ENCODE assay signal across 22 mouse cellular contexts in the genomic region with DNA sequence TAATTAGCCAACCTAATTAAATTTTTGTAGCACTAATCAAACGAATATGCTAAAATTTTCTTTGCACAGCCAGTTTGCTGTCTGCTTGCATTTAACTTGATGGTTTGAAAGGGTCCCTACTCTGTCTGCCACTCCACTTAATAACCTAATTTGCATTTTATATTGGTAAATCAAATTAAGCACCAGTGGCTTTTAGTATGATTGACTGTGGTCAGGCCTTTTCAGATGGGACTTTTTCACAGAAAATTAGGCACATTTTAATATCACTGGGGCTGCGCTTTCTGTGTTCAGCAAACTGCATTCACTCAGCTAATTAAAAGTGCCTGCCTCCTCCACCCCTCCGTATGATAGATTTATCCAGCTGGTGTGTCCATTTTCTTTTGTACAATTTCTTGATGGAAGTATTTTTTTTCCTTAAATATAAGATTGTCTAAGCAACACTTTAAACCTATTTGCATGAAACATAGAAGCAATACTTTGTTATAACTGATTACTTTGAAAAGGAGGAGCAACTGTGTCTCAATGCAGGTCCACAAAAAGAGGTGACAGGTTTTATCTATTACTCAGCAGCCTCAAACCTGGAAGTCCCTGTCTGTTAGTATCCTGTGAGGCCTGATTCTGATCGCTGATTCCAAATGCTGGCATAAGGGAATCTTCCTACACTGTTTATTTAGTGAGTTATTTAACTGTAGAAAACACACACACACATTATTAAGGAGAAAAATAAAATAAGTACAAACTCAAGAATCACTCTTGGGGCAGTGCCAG.
DNase-seq lines count a peak whose midpoint lies in the region; ATAC-seq lines count a peak whose summit lies in the region.
"Had no signal": no experiment of that assay in that cellular context is flagged by ENCODE, and none has a peak within 500 bp of the region (broad histone marks: within the 10 kb centered on the region; RNA-seq: fewer than 3 reads in every experiment).

No protein-coding gene starts in this region.

- H3K4me3 ChIP-seq in forebrain, embryonic 11.5 days (ENCODE audit: low read depth, low read length) = no peak overlapping the region
- H3K4me3 ChIP-seq in forebrain, embryonic 10.5 days = no peak overlapping the region
- no peak overlapping the region for H3K4me3 ChIP-seq in hindbrain, embryonic 12.5 days
- no peak overlapping the region for H3K4me3 ChIP-seq in midbrain, embryonic 14.5 days (replicated peaks; ENCODE audit: low read depth, low read length)
- H3K4me3 ChIP-seq in kidney, embryonic 16.5 days (ENCODE audit: low read length) = no peak overlapping the region
- H3K4me3 ChIP-seq: heart, embryonic 10.5 days; liver, embryonic 15.5 days; megakaryocyte, embryonic 14.5 days had no signal

- no peaks in the 10 kb centered on the region for H3K27me3 ChIP-seq in forebrain, embryonic 11.5 days (ENCODE audit: control insufficient read depth, insufficient read depth, low read length)
- peaks cover 5% of the 10 kb centered on the region; the same call in 1 of the 2 replicates for H3K27me3 ChIP-seq in forebrain, embryonic 10.5 days (ENCODE audit: poor library complexity, severe bottlenecking)
- H3K27me3 ChIP-seq in hindbrain, embryonic 12.5 days = no peaks in the 10 kb centered on the region
- H3K27me3 ChIP-seq in midbrain, embryonic 14.5 days (ENCODE audit: control insufficient read depth, insufficient read depth, low read length) = no peaks in the 10 kb centered on the region
- H3K27me3 ChIP-seq in kidney, embryonic 16.5 days (ENCODE audit: insufficient read depth, low read length) = no peaks in the 10 kb centered on the region
- H3K27me3 ChIP-seq: liver, embryonic 15.5 days; megakaryocyte, embryonic 14.5 days had no signal

- no peak for DNase-seq in forebrain, embryonic 11.5 days (ENCODE audit: low spot score)
- DNase-seq in forebrain, embryonic 10.5 days (ENCODE audit: extremely low spot score, low spot score) = no peak
- DNase-seq in midbrain, embryonic 14.5 days = peak; percentile 36
- DNase-seq in retina, embryonic 14.5 days (ENCODE audit: low spot score) = peak; percentile 42
- no peak for DNase-seq in gastrocnemius, postnatal 25 days
- DNase-seq in testis, postnatal 10 days (ENCODE audit: low spot score) = no peak
- DNase-seq: adrenal gland, adult 8-10 months; cerebellum, adult 11-12 months; cerebellum, postnatal 36 days; gastrocnemius, postnatal 14 days; heart, postnatal 10 days; kidney, adult 8-10 months; thymus, postnatal 25 days had no signal

- ATAC-seq in forebrain, embryonic 11.5 days (replicated peaks; ENCODE audit: low FRiP score) = peak; percentile 90
- peak; percentile 92 for ATAC-seq in hindbrain, embryonic 12.5 days (ENCODE audit: low FRiP score)
- peak; percentile 79 for ATAC-seq in midbrain, embryonic 14.5 days (ENCODE audit: low FRiP score, low TSS enrichment)
- ATAC-seq in kidney, embryonic 16.5 days (ENCODE audit: low FRiP score, low TSS enrichment) = no peak
- ATAC-seq: CD4-positive, CD25-positive, alpha-beta regulatory T cell, adult 4 months; inflammation-experienced regulatory T-cells, adult 6 months; lung, postnatal 0 days had no signal

- H3K27ac ChIP-seq in forebrain, embryonic 11.5 days (ENCODE audit: low read depth, low read length) = no peak overlapping the region; the same call in 1 of the 2 replicates
- H3K27ac ChIP-seq in forebrain, embryonic 10.5 days = no peak overlapping the region
- no peak overlapping the region for H3K27ac ChIP-seq in hindbrain, embryonic 12.5 days
- H3K27ac ChIP-seq in midbrain, embryonic 14.5 days (replicated peaks; ENCODE audit: low read depth, low read length) = no peak overlapping the region
- no peak overlapping the region for H3K27ac ChIP-seq in kidney, embryonic 16.5 days (ENCODE audit: low read length)
- H3K27ac ChIP-seq: heart, embryonic 10.5 days; liver, embryonic 15.5 days had no signal

- no peak overlapping the region for H3K4me2 ChIP-seq in forebrain, embryonic 11.5 days (ENCODE audit: low read depth, low read length, severe bottlenecking)
- no peak overlapping the region for H3K4me2 ChIP-seq in hindbrain, embryonic 12.5 days (replicated peaks)
- no peak overlapping the region for H3K4me2 ChIP-seq in midbrain, embryonic 14.5 days (ENCODE audit: low read length)
- no peak overlapping the region for H3K4me2 ChIP-seq in kidney, embryonic 16.5 days (replicated peaks; ENCODE audit: low read depth, low read length)
- H3K4me2 ChIP-seq: liver, embryonic 15.5 days had no signal

- H3K9me3 ChIP-seq in forebrain, embryonic 11.5 days (ENCODE audit: control insufficient read depth, low read length) = no peaks in the 10 kb centered on the region
- no peaks in the 10 kb centered on the region for H3K9me3 ChIP-seq in forebrain, embryonic 10.5 days
- H3K9me3 ChIP-seq in hindbrain, embryonic 12.5 days (replicated peaks) = no peaks in the 10 kb centered on the region
- H3K9me3 ChIP-seq in midbrain, embryonic 14.5 days (ENCODE audit: control insufficient read depth, low read length) = no peaks in the 10 kb centered on the region
- no peaks in the 10 kb centered on the region for H3K9me3 ChIP-seq in kidney, embryonic 16.5 days (ENCODE audit: low read length)
- H3K9me3 ChIP-seq: G1E; heart, embryonic 10.5 days; liver, embryonic 15.5 days; megakaryocyte, embryonic 14.5 days had no signal

- 41% methylated on average over 4 of the region's 4 CpGs for WGBS in forebrain, embryonic 11.5 days
- 64% methylated on average over 4 of the region's 4 CpGs for WGBS in forebrain, embryonic 10.5 days
- WGBS in hindbrain, embryonic 12.5 days = 62% methylated on average over 4 of the region's 4 CpGs
- 57% methylated on average over 4 of the region's 4 CpGs for WGBS in midbrain, embryonic 14.5 days
- 70% methylated on average over 4 of the region's 4 CpGs for WGBS in kidney, embryonic 16.5 days

- no peak overlapping the region for H3K9ac ChIP-seq in forebrain, embryonic 11.5 days (ENCODE audit: low read length)
- no peak overlapping the region for H3K9ac ChIP-seq in hindbrain, embryonic 12.5 days
- no peak overlapping the region for H3K9ac ChIP-seq in midbrain, embryonic 14.5 days (replicated peaks; ENCODE audit: low read length)
- H3K9ac ChIP-seq in kidney, embryonic 16.5 days (replicated peaks; ENCODE audit: low read length) = no peak overlapping the region
- H3K9ac ChIP-seq: liver, embryonic 15.5 days had no signal

- H3K36me3 ChIP-seq in forebrain, embryonic 11.5 days (ENCODE audit: control insufficient read depth, insufficient read depth, low read length) = no peaks in the 10 kb centered on the region
- H3K36me3 ChIP-seq in forebrain, embryonic 10.5 days (replicated peaks) = no peaks in the 10 kb centered on the region
- H3K36me3 ChIP-seq in hindbrain, embryonic 12.5 days = no peaks in the 10 kb centered on the region
- H3K36me3 ChIP-seq in midbrain, embryonic 14.5 days (ENCODE audit: control insufficient read depth, insufficient read depth, low read length) = no peaks in the 10 kb centered on the region
- H3K36me3 ChIP-seq in kidney, embryonic 16.5 days (ENCODE audit: insufficient read depth, low read length) = no peaks in the 10 kb centered on the region
- H3K36me3 ChIP-seq: G1E; heart, embryonic 10.5 days; liver, embryonic 15.5 days had no signal

- H3K4me1 ChIP-seq in forebrain, embryonic 11.5 days (replicated peaks; ENCODE audit: control insufficient read depth, insufficient read depth, low read length) = no peaks in the 10 kb centered on the region
- H3K4me1 ChIP-seq in forebrain, embryonic 10.5 days = no peaks in the 10 kb centered on the region
- H3K4me1 ChIP-seq in hindbrain, embryonic 12.5 days = no peaks in the 10 kb centered on the region
- H3K4me1 ChIP-seq in midbrain, embryonic 14.5 days (ENCODE audit: control insufficient read depth, insufficient read depth, low read length) = no peaks in the 10 kb centered on the region
- H3K4me1 ChIP-seq in kidney, embryonic 16.5 days (ENCODE audit: insufficient read depth, low read length) = no peaks in the 10 kb centered on the region
- H3K4me1 ChIP-seq: heart, embryonic 10.5 days; liver, embryonic 15.5 days; megakaryocyte, embryonic 14.5 days had no signal

Comparison
In these comparisons a context has a peak if more than half of its experiments do, and no peak if none do; other contexts are left out.
1. DNase-seq: peak in midbrain, embryonic 14.5 days (single experiment) and retina, embryonic 14.5 days (single experiment); none in forebrain, embryonic 11.5 days (single experiment), forebrain, embryonic 10.5 days (single experiment), gastrocnemius, postnatal 25 days (single experiment) and testis, postnatal 10 days (single experiment).